Mouse (Mus musculus): ENCODE measurements around the gene Iqcf6.

DNA sequence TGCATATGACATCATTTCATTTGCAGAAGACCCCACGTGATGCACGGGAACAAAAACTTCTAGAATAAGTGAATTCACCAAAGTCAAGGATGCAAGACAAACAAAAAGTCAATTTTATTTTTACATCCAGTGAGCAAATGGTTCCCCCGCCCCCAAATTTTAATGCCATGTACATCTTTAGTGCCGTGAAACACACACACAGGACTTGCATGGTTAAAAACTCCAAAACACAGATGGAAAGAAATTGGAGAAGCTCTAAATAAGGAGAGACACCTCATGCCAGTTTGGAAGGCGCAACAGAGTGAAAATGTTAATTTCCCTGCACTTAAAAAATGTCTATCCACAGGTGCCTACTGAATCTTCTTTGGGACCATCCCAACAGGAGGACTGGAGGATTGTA lies 34.2 kb upstream of the Iqcf6 start:
- no peak for TF ChIP-seq ZMIZ1 (IDR thresholded peaks at IDR 0.05; ENCODE audit: low read depth, low read length)
- TF ChIP-seq MAFK (IDR thresholded peaks at IDR 0.05; ENCODE audit: borderline replicate concordance, low read depth, low read length) = no peak
- no peak for TF ChIP-seq CTCF (IDR thresholded peaks at IDR 0.05 in 2 of 3, conservative IDR thresholded peaks at IDR 0.05 in 1 of 3; ENCODE audit: control insufficient read depth in 1 of 3, insufficient read depth in 1 of 3, low read depth in 2 of 3, low read length in 3 of 3, poor library complexity in 1 of 3, severe bottlenecking in 1 of 3)

Data from MEL (cell line).